Mouse (Mus musculus): ENCODE data around the gene Cytip. TPM values are rescaled to one million over a fixed set of nuclear protein-coding genes. Genes with fewer than 3 reads are reported as not detected.
A peak's percentile ranks its signal among the peaks of the same experiment; 100 is the strongest.

Cytip gene
- polyA plus RNA-seq, 2 experiments: 1.6 to 3.2 TPM

GRCm38 (mm10) chr2:58155271-58156107 is 39.8 kb downstream of the Cytip start:
- WGBS: 78% methylated on average over 7 of the region's 7 CpGs
- no peak for TF ChIP-seq POLR2A (IDR thresholded peaks at IDR 0.05; ENCODE audit: borderline replicate concordance, extremely low read depth, insufficient read depth, insufficient read length)
- Histone ChIP-seq H3K9ac (ENCODE audit: low read depth, low read length, severe bottlenecking) (no peak overlapping the region), H3K9me3 (ENCODE audit: control insufficient read depth, low read length) (no peaks in the 10 kb centered on the region), H3K27ac (replicated peaks; ENCODE audit: low read depth, low read length) (no peak overlapping the region), H3K4me1 (ENCODE audit: control insufficient read depth, insufficient read depth, low read length) (0 out of 2 replicates have a peak, but pooled peaks cover 3% of the 10 kb centered on the region), H3K36me3 (ENCODE audit: control insufficient read depth, insufficient read depth, low read length) (no peaks in the 10 kb centered on the region), H3K4me3 (replicated peaks; ENCODE audit: low read length) (no peak overlapping the region), H3K4me2 (replicated peaks; ENCODE audit: low read depth, low read length, severe bottlenecking) (no peak overlapping the region), H3K27me3 (ENCODE audit: control insufficient read depth, insufficient read depth, low read length) (no peaks in the 10 kb centered on the region)
- ATAC-seq (ENCODE audit: low FRiP score, low read depth): no peak; the same call in 1 of the 2 replicates
- DNase-seq (ENCODE audit: low spot score): peak; percentile 14

- no peak for DNase-seq (ENCODE audit: low spot score)
- H3K9ac ChIP-seq (ENCODE audit: low read depth, low read length, severe bottlenecking): no peak overlapping the region
- H3K27ac ChIP-seq (replicated peaks; ENCODE audit: low read depth, low read length): no peak overlapping the region
- no peak for ATAC-seq (ENCODE audit: low FRiP score, low read depth)
- TF ChIP-seq POLR2A (IDR thresholded peaks at IDR 0.05; ENCODE audit: borderline replicate concordance, extremely low read depth, insufficient read depth, insufficient read length): no peak
- H3K4me1 ChIP-seq (ENCODE audit: control insufficient read depth, insufficient read depth, low read length): no peaks in the 10 kb centered on the region
- no peaks in the 10 kb centered on the region for H3K36me3 ChIP-seq (ENCODE audit: control insufficient read depth, insufficient read depth, low read length)
- H3K27me3 ChIP-seq (ENCODE audit: control insufficient read depth, insufficient read depth, low read length): no peaks in the 10 kb centered on the region
- 95% methylated on average over 1 of the region's 1 CpGs for WGBS
- no peak overlapping the region for H3K4me3 ChIP-seq (replicated peaks; ENCODE audit: low read length)
- no peak overlapping the region for H3K4me2 ChIP-seq (replicated peaks; ENCODE audit: low read depth, low read length, severe bottlenecking)
- H3K9me3 ChIP-seq (ENCODE audit: control insufficient read depth, low read length): no peaks in the 10 kb centered on the region
These were observed 40.8 kb downstream of the Cytip start for GRCm38 (mm10) chr2:58154555-58154954.

DNA sequence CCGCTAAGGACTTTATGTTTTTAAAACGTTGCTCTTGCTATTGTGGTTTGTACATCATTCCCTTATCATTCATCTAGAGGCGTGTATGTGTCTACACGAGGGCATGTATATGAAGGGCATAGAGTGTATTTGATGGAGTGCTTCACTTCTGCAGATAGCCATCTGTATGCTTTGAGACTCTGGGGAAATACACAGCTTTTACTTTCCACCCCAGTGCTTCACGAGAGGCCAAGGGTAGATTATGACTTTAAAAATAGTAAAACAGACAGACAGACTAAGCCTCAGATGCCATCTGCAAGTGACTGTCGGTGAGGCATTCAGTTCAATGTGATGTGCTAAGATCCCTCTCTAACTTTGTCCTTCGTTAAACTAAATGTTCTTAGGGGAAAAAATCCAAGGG is 41.6 kb downstream of the Cytip start:
- H3K4me1 ChIP-seq (ENCODE audit: control insufficient read depth, insufficient read depth, low read length): no peaks in the 10 kb centered on the region
- no peak for ATAC-seq (ENCODE audit: low FRiP score, low read depth)
- H3K27ac ChIP-seq (replicated peaks; ENCODE audit: low read depth, low read length): no peak overlapping the region
- no peak overlapping the region for H3K4me3 ChIP-seq (replicated peaks; ENCODE audit: low read length)
- H3K4me2 ChIP-seq (replicated peaks; ENCODE audit: low read depth, low read length, severe bottlenecking): no peak overlapping the region
- no peak for TF ChIP-seq POLR2A (IDR thresholded peaks at IDR 0.05; ENCODE audit: borderline replicate concordance, extremely low read depth, insufficient read depth, insufficient read length)
- no peaks in the 10 kb centered on the region for H3K9me3 ChIP-seq (ENCODE audit: control insufficient read depth, low read length)
- no peak for DNase-seq (ENCODE audit: low spot score)
- 77% methylated on average over 7 of the region's 7 CpGs for WGBS
- no peak overlapping the region for H3K9ac ChIP-seq (ENCODE audit: low read depth, low read length, severe bottlenecking)
- no peaks in the 10 kb centered on the region for H3K27me3 ChIP-seq (ENCODE audit: control insufficient read depth, insufficient read depth, low read length)
- H3K36me3 ChIP-seq (ENCODE audit: control insufficient read depth, insufficient read depth, low read length): no peaks in the 10 kb centered on the region

- Histone ChIP-seq H3K4me1 (ENCODE audit: control insufficient read depth, insufficient read depth, low read length) (no peaks in the 10 kb centered on the region), H3K36me3 (ENCODE audit: control insufficient read depth, insufficient read depth, low read length) (no peaks in the 10 kb centered on the region), H3K9ac (ENCODE audit: low read depth, low read length, severe bottlenecking) (no peak overlapping the region), H3K4me3 (replicated peaks; ENCODE audit: low read length) (no peak overlapping the region), H3K9me3 (ENCODE audit: control insufficient read depth, low read length) (no peaks in the 10 kb centered on the region), H3K27ac (replicated peaks; ENCODE audit: low read depth, low read length) (no peak overlapping the region), H3K4me2 (replicated peaks; ENCODE audit: low read depth, low read length, severe bottlenecking) (no peak overlapping the region), H3K27me3 (ENCODE audit: control insufficient read depth, insufficient read depth, low read length) (no peaks in the 10 kb centered on the region)
- ATAC-seq (ENCODE audit: low FRiP score, low read depth) (no peak), DNase-seq (ENCODE audit: low spot score) (no peak)
- WGBS: 82% methylated on average over 7 of the region's 7 CpGs
- no peak for TF ChIP-seq POLR2A (IDR thresholded peaks at IDR 0.05; ENCODE audit: borderline replicate concordance, extremely low read depth, insufficient read depth, insufficient read length)
These were observed 45.3 kb downstream of the Cytip start for GRCm38 (mm10) chr2:58149983-58150405.

GRCm38 (mm10) chr2:58146572-58146971 is 48.8 kb downstream of the Cytip start:
- Histone ChIP-seq H3K27me3 (ENCODE audit: control insufficient read depth, insufficient read depth, low read length) (no peaks in the 10 kb centered on the region), H3K4me2 (replicated peaks; ENCODE audit: low read depth, low read length, severe bottlenecking) (no peak overlapping the region), H3K9me3 (ENCODE audit: control insufficient read depth, low read length) (no peaks in the 10 kb centered on the region), H3K36me3 (ENCODE audit: control insufficient read depth, insufficient read depth, low read length) (no peaks in the 10 kb centered on the region), H3K4me1 (ENCODE audit: control insufficient read depth, insufficient read depth, low read length) (no peaks in the 10 kb centered on the region), H3K4me3 (replicated peaks; ENCODE audit: low read length) (no peak overlapping the region), H3K27ac (replicated peaks; ENCODE audit: low read depth, low read length) (no peak overlapping the region), H3K9ac (ENCODE audit: low read depth, low read length, severe bottlenecking) (no peak overlapping the region)
- ATAC-seq (ENCODE audit: low FRiP score, low read depth) (no peak), DNase-seq (ENCODE audit: low spot score) (peak; percentile 56)
- WGBS: 72% methylated on average over 5 of the region's 5 CpGs
- no peak for TF ChIP-seq POLR2A (IDR thresholded peaks at IDR 0.05; ENCODE audit: borderline replicate concordance, extremely low read depth, insufficient read depth, insufficient read length)
